Mouse (Mus musculus) intestine, embryonic 14.5 days (tissue): ENCODE data around the gene Cks2. TPM values are rescaled to one million over a fixed set of nuclear protein-coding genes. Genes with fewer than 3 reads are reported as not detected.

Source experiments
- ATAC-seq: fragments of 200-750 bp; cut with Nextera tagmentation; replicated peaks from 2 replicates; pipeline ENCODE4 v1.8.0; 2017; ENCODE audit warnings: low read depth, moderate number of reproducible peaks, moderate TSS enrichment, moderate library complexity; ENCODE audit not compliant: low FRiP score, low TSS enrichment
- DNase-seq: peaks from one replicate; pipeline ENCODE4 v3.0.0-alpha.2; 2018; ENCODE audit warnings: low spot score
- H3K27ac ChIP-seq: fragments of 300-500 bp; sonication (generic); 2 replicates; pipeline ENCODE4 v1.5.1; 2014; ENCODE audit warnings: low read depth, mild to moderate bottlenecking, control low read depth
- H3K27me3 ChIP-seq: fragments of 300-500 bp; sonication (generic); replicated peaks from 2 replicates; pipeline ENCODE4 v1.6.1; 2014; ENCODE audit warnings: low read length, control low read depth; ENCODE audit not compliant: control insufficient read depth, insufficient read depth
- H3K36me3 ChIP-seq: fragments of 300-500 bp; sonication (generic); 2 replicates; pipeline ENCODE4 v1.6.1; 2014; ENCODE audit warnings: low read length, control low read depth; ENCODE audit not compliant: control insufficient read depth, insufficient read depth
- H3K4me1 ChIP-seq: fragments of 300-500 bp; sonication (generic); replicated peaks from 2 replicates; pipeline ENCODE4 v1.6.1; 2014; ENCODE audit warnings: low read length, control low read depth, mixed read lengths; ENCODE audit not compliant: control insufficient read depth, insufficient read depth
- H3K4me2 ChIP-seq: fragments of 300-500 bp; sonication (generic); 2 replicates; pipeline ENCODE4 v1.6.1; 2014; ENCODE audit warnings: low read length
- H3K4me3 ChIP-seq: fragments of 300-500 bp; sonication (generic); 2 replicates; pipeline ENCODE4 v1.5.1; 2014; ENCODE audit warnings: low read depth, low read length, control low read depth, mixed read lengths
- H3K9ac ChIP-seq: fragments of 300-500 bp; sonication (generic); 2 replicates; pipeline ENCODE4 v1.6.1; 2014; ENCODE audit warnings: mild to moderate bottlenecking, low read length
- H3K9me3 ChIP-seq: fragments of 300-500 bp; sonication (generic); 2 replicates; pipeline ENCODE4 v1.6.1; 2016; ENCODE audit warnings: low read length, control low read depth; ENCODE audit not compliant: control insufficient read depth
- WGBS: fragments of 180-500 bp; shearing (Covaris S2); extraction: QIAGEN DNeasy Blood & Tissue Kit; methylation state at CpG from one replicate; pipeline ENCODE4 v1.1.7; 2014; 5-methylcytosine and 5-hydroxymethylcytosine counted together
- polyA plus RNA-seq: library from polyadenylated mRNA; unstranded; fragments of >200 nt; fragmentation: Nextera tagmentation; extraction: Ambion mirVana; gene quantifications from 2 replicates; pipeline ENCODE4 v1.2.1, GENCODE M21; 2014

Gene Cks2
- polyA plus RNA-seq, 1 experiment from 2014 or later, result 395 TPM

DNA sequence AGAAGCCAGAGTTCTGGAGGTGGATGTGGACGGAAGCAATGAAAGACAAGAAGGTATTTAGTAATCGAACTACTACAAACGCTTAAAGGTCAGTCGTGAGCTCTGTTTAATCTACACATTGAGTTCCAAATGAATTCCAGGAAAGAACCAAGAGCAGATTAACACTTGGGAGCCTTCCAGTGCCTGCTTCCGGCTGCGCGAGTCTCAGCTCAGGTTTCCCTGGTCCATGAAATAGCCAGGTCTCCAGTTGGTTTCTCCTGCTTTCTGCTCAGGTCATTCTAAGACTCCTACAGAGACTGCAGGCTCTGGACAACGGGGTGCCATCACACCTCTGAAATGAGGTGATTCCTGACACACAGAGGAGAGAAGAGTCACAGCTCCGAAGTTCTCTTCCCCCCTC is 34.0 kb upstream of the Cks2 start:
- Histone ChIP-seq H3K4me3 (no peak overlapping the region), H3K9me3 (no peaks in the 10 kb centered on the region), H3K27ac (no peak overlapping the region), H3K4me1 (no peaks in the 10 kb centered on the region), H3K4me2 (no peak overlapping the region), H3K9ac (no peak overlapping the region), H3K36me3 (no peaks in the 10 kb centered on the region), H3K27me3 (no peaks in the 10 kb centered on the region)
- 19% methylated on average over 9 of the region's 9 CpGs for WGBS
- ATAC-seq (no peak), DNase-seq (no peak)

DNA sequence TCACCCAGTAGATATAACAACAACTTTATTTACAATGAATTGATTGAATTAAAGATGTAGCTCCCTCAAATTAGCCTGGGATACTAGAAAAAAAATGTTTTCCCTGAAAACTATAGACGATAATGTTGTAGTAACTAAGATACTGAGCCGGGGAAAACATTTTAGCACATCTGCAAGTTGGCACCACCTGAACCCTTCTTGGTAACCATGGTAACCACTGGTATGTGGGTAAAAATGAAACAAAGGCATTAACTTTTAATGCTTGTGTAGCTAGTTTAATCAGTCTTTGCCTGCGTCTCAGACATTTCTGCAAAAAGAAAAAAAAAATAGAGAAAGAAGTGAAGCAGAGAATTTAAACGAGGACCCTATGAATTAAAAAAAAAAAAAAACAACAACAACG is 33.5 kb upstream of the Cks2 start:
- Histone ChIP-seq H3K36me3 (no peaks in the 10 kb centered on the region), H3K4me1 (no peaks in the 10 kb centered on the region), H3K4me3 (no peak overlapping the region), H3K4me2 (no peak overlapping the region), H3K27ac (no peak overlapping the region), H3K9ac (no peak overlapping the region), H3K9me3 (no peaks in the 10 kb centered on the region), H3K27me3 (no peaks in the 10 kb centered on the region)
- ATAC-seq (no peak), DNase-seq (no peak)
- 54% methylated on average over 5 of the region's 5 CpGs for WGBS

DNA sequence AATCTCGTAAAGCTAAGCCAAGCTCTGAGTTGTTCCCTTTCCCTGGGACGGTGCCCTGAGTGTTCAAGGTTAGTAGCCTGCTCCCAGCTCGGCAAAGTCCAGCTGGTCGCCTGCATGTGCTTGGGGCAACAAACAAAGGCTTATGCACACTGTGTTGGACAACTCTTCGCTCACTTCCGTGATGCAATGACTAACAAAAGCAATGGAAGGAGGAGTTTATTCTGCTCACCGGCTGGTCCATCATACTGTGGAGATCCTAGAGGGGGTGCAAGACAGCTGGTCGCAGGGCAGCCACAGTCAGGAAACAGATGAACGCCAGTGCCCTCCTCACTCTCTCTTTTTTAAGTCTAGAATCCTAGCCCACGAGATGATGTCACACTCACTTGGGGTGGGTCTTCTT is 29.2 kb upstream of the Cks2 start:
- no peak for DNase-seq
- no peaks in the 10 kb centered on the region for H3K4me1 ChIP-seq
- no peaks in the 10 kb centered on the region for H3K9me3 ChIP-seq
- H3K4me2 ChIP-seq, result no peak overlapping the region
- H3K9ac ChIP-seq, result no peak overlapping the region
- no peak overlapping the region for H3K4me3 ChIP-seq
- ATAC-seq, result no peak
- no peak overlapping the region for H3K27ac ChIP-seq
- H3K27me3 ChIP-seq, result no peaks in the 10 kb centered on the region
- WGBS, result 63% methylated on average over 10 of the region's 10 CpGs
- H3K36me3 ChIP-seq, result no peaks in the 10 kb centered on the region

DNA sequence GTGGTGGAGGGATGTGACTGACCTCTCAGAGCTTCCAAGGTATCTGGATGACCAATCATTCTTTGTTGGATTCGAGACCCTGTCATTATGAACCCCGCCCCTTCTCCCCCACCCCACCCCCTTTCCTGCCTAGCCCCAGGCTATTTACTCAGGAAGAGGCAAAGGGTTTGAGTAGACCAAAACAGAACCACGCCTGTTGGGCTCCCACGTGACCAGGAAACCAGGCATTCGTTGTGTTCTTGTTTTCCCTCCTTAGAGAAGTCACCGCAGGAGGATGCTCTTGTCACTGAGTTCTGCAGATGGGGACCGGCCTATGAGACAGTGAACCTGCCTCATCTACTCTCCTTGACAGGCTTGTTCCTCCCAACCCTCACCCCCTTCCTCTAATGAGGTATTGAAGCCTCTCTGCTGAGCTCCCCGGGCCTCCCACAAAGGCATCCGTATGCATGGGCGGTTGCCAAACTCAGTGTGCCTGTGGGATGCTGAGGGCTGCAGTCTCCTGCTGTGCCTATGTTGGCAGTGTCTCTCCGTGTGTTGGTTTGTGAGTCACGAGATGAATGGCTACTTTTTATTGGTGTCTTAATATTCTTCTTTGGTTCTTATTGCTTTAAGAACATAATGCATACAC is 28.5 kb upstream of the Cks2 start:
- ATAC-seq (no peak), DNase-seq (no peak)
- no peaks in the 10 kb centered on the region for H3K27me3 ChIP-seq
- no peak overlapping the region for H3K9ac ChIP-seq
- no peaks in the 10 kb centered on the region for H3K4me1 ChIP-seq
- H3K4me3 ChIP-seq, result no peak overlapping the region
- no peak overlapping the region for H3K4me2 ChIP-seq
- no peaks in the 10 kb centered on the region for H3K36me3 ChIP-seq
- no peaks in the 10 kb centered on the region for H3K9me3 ChIP-seq
- no peak overlapping the region for H3K27ac ChIP-seq
- WGBS, result 20% methylated on average over 12 of the region's 12 CpGs

DNA sequence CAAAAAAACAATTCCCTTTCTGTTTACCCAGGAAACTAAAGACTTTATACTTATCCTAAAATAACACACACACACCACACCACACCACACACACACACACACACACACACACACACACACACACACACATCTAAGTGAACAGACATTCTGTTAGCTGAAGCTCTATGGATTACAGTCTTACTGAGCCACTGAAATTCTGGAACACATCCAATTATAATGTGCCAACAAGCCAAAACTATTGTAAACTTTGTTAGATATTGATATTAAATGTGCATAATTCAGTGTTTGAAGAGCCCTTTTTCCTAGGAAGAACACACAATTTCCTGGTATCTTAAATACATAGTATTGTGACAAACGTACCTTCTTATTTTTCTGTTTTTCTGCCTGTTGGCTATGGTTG is 27.7 kb upstream of the Cks2 start:
- Histone ChIP-seq H3K9me3 (no peaks in the 10 kb centered on the region), H3K27ac (no peak overlapping the region), H3K9ac (no peak overlapping the region), H3K4me3 (no peak overlapping the region), H3K4me1 (no peaks in the 10 kb centered on the region), H3K36me3 (no peaks in the 10 kb centered on the region), H3K27me3 (no peaks in the 10 kb centered on the region), H3K4me2 (no peak overlapping the region)
- ATAC-seq (no peak), DNase-seq (no peak)
- 69% methylated on average over 1 of the region's 1 CpGs for WGBS

DNA sequence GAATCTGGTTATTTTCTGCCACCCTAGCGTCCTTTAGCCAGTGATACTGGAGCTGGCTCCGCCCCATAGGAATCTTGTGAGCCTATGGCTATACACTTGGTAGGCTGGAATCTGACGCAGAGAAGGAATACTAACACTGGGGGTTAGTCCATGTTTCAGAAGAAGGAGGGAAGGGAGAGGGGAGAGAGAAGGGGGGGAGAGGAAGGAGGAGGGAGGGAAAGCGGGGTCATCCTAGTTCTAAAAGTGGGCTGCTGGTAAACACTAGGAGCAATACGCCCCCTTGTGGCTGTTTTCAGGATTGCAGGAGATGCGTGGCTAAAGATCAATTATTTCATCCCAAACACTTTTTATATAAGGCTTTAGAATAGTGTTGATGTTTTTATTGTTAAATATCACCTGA is 27.2 kb upstream of the Cks2 start:
- no peaks in the 10 kb centered on the region for H3K36me3 ChIP-seq
- no peaks in the 10 kb centered on the region for H3K27me3 ChIP-seq
- H3K27ac ChIP-seq, result no peak overlapping the region
- no peaks in the 10 kb centered on the region for H3K4me1 ChIP-seq
- H3K4me3 ChIP-seq, result no peak overlapping the region
- DNase-seq (peak; percentile 89), ATAC-seq (no peak)
- H3K9me3 ChIP-seq, result no peaks in the 10 kb centered on the region
- H3K9ac ChIP-seq, result no peak overlapping the region
- no peak overlapping the region for H3K4me2 ChIP-seq
- 16% methylated on average over 6 of the region's 6 CpGs for WGBS

DNA sequence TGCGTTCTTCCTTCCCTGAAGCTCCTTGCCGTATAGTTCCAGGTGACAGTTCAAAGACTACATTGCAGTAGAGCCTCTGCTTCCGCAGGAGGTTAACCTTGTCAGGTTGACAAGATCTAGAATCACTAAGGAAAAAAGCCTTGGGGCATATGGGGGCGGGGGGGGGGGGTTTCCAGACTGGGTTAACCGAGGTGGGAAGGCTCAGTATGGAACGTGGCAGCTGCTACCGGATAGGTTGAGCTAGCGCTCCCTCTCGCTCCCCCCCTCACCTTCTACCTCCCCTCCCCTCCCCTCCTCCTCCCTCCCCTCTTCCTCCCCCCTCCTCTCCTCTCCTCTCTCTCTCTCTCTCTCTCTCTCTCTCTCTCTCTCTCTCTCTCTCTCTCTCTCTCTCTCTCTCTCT is 26.4 kb upstream of the Cks2 start:
- H3K4me3 ChIP-seq, result no peak overlapping the region
- no peaks in the 10 kb centered on the region for H3K36me3 ChIP-seq
- DNase-seq (no peak), ATAC-seq (no peak)
- 25% methylated on average over 9 of the region's 9 CpGs for WGBS
- H3K27me3 ChIP-seq, result no peaks in the 10 kb centered on the region
- H3K4me2 ChIP-seq, result no peak overlapping the region
- H3K27ac ChIP-seq, result no peak overlapping the region
- no peaks in the 10 kb centered on the region for H3K4me1 ChIP-seq
- no peaks in the 10 kb centered on the region for H3K9me3 ChIP-seq
- H3K9ac ChIP-seq, result no peak overlapping the region

DNA sequence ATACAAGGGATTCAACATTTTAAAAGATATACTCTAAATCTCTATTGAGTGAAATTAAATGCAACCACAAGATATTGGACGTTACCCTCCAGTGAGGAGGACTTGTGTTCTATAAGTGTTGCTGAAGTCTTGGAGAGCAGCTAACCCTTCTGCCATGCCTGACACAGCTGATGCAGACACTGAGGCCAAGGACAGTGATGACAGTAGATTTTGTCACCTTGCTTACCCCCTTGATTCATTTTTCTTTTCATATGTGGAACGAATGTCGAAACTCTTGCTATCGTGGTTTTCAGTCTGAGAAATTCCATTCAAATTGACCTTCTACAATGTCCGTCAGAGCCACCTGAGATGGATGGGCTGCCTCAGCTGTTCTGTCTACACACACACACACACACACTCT is 22.4 kb upstream of the Cks2 start:
- H3K4me1 ChIP-seq, result no peaks in the 10 kb centered on the region
- no peak overlapping the region for H3K9ac ChIP-seq
- no peaks in the 10 kb centered on the region for H3K27me3 ChIP-seq
- ATAC-seq (no peak), DNase-seq (no peak)
- H3K36me3 ChIP-seq, result no peaks in the 10 kb centered on the region
- no peaks in the 10 kb centered on the region for H3K9me3 ChIP-seq
- WGBS, result 91% methylated on average over 5 of the region's 5 CpGs
- no peak overlapping the region for H3K4me2 ChIP-seq
- no peak overlapping the region for H3K4me3 ChIP-seq
- H3K27ac ChIP-seq, result no peak overlapping the region

DNA sequence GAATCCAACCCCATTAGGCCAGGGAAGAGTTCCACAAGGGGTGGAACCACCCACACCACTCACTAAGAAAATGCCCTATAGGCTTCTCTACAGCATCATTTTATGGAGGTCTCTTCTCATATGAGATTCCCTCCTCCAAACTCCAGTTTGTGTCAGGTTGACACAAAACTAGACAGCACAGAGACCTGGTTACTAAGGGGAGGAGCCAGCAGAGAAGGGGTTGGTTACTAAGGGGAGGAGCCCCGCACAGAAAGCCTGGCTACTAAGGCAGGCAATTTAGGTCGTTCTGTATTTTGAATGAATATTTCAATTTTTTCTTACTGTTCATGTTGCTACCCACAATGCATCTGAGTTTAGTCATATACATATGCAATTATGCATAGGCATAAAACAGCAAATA is 21.4 kb upstream of the Cks2 start:
- H3K27ac ChIP-seq, result no peak overlapping the region
- 81% methylated on average over 2 of the region's 2 CpGs for WGBS
- no peaks in the 10 kb centered on the region for H3K4me1 ChIP-seq
- no peaks in the 10 kb centered on the region for H3K9me3 ChIP-seq
- no peak overlapping the region for H3K9ac ChIP-seq
- ATAC-seq (no peak), DNase-seq (no peak)
- H3K4me3 ChIP-seq, result no peak overlapping the region
- no peaks in the 10 kb centered on the region for H3K36me3 ChIP-seq
- H3K27me3 ChIP-seq, result no peaks in the 10 kb centered on the region
- H3K4me2 ChIP-seq, result no peak overlapping the region
